Mouse (Mus musculus): Measurements from ENCODE around the gene Olfr338.
"Not testable (repeated sequence)": the region's sequence is repeated elsewhere in the genome, so short reads cannot be mapped to it uniquely, and the experiment has no call there.

Olfr338 gene

GRCm38 (mm10) chr2:36373219-36373618 lies at the start of gene Olfr338:
TSS of gene Olfr338 (plus strand) at chr2:36373519.
- no peak for DNase-seq

GRCm38 (mm10) chr2:36415174-36415573 lies 41.9 kb downstream of the Olfr338 start:
- not testable (repeated sequence) for DNase-seq

- not testable (repeated sequence) for DNase-seq
Observed at GRCm38 (mm10) chr2:36415591-36415990, 42.3 kb downstream of the Olfr338 start.

DNA sequence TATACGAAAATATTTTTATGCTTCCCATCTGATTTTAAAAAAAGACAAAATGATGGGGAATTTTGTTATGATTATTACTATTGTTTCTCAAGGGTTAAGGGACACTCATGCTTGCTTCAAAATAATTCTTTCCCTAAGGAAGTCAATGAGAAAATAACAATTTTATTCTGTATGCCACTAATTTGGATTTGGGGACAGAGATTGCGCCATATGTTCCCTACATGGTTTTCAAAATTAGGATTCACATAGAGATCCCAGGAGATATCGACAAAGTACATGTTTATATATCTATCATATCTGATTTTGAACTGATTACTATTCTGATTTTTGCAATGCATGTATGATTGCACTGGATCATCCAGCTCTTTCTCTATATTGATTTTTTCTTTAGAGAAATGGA lies 45.3 kb downstream of the Olfr338 start, which contains the start of gene Olfr339:
Gene Olfr339, plus strand, starts transcription at position 301 of the 400 bp plus-strand sequence.
- DNase-seq = no peak
